Mouse (Mus musculus): ENCODE data around the gene Ugt1a10.
"Not testable (repeated sequence)": the region's sequence is repeated elsewhere in the genome, so short reads cannot be mapped to it uniquely, and the experiment has no call there.

Gene Ugt1a10

GRCm38 (mm10) chr1:88098546-88098945, 43.4 kb downstream of the Ugt1a10 start:
- DNase-seq, result not testable (repeated sequence)

- not testable (repeated sequence) for DNase-seq
Measured at GRCm38 (mm10) chr1:88099691-88100090, 44.5 kb downstream of the Ugt1a10 start.

GRCm38 (mm10) chr1:88103019-88103418, 47.8 kb downstream of the Ugt1a10 start, which contains the start of gene Ugt1a6b:
TSS of gene Ugt1a6b (plus strand) at chr1:88103252.
- DNase-seq, result peak; percentile 43 to 49

GRCm38 (mm10) chr1:88103697-88104468, 48.7 kb downstream of the Ugt1a10 start:
- DNase-seq, result not testable (repeated sequence)

GRCm38 (mm10) chr1:88104667-88105430, 49.7 kb downstream of the Ugt1a10 start:
- no peak for DNase-seq

GRCm38 (mm10) chr1:88105656-88106055, 50.5 kb downstream of the Ugt1a10 start:
- no peak for DNase-seq

- DNase-seq, result not testable (repeated sequence)
Measured at GRCm38 (mm10) chr1:88109027-88109557, 53.9 kb downstream of the Ugt1a10 start.

GRCm38 (mm10) chr1:88109604-88110003, 54.4 kb downstream of the Ugt1a10 start:
- not testable (repeated sequence) for DNase-seq

- not testable (repeated sequence) for DNase-seq
Measured at GRCm38 (mm10) chr1:88112769-88113168, 57.6 kb downstream of the Ugt1a10 start.

GRCm38 (mm10) chr1:88120550-88120949, 65.4 kb downstream of the Ugt1a10 start:
- not testable (repeated sequence) for DNase-seq

GRCm38 (mm10) chr1:88121521-88121920, 66.3 kb downstream of the Ugt1a10 start:
- peak; percentile 33 to 44 for DNase-seq

- not testable (repeated sequence) for DNase-seq
Measured at GRCm38 (mm10) chr1:88125827-88126360, 70.7 kb downstream of the Ugt1a10 start.

GRCm38 (mm10) chr1:88129091-88129490, 73.9 kb downstream of the Ugt1a10 start:
- DNase-seq, result not testable (repeated sequence)

GRCm38 (mm10) chr1:88130223-88130622, 75.0 kb downstream of the Ugt1a10 start:
- not testable (repeated sequence) for DNase-seq

GRCm38 (mm10) chr1:88133908-88134456, 78.8 kb downstream of the Ugt1a10 start:
- no peak for DNase-seq

- DNase-seq, result peak; percentile 53 to 60
Measured at GRCm38 (mm10) chr1:88134457-88135011, 79.3 kb downstream of the Ugt1a10 start, which contains the start of gene Ugt1a6a. TSS of gene Ugt1a6a (plus strand) at chr1:88134809.

- peak in 1 of 2 experiments; percentile 32 for DNase-seq
Measured at GRCm38 (mm10) chr1:88135229-88135904, 80.2 kb downstream of the Ugt1a10 start.

GRCm38 (mm10) chr1:88136646-88137045, 81.5 kb downstream of the Ugt1a10 start:
- no peak for DNase-seq

- DNase-seq, result no peak
Measured at GRCm38 (mm10) chr1:88137264-88137663, 82.1 kb downstream of the Ugt1a10 start.

- DNase-seq, result no peak
Measured at GRCm38 (mm10) chr1:88138145-88138544, 83.0 kb downstream of the Ugt1a10 start.

- DNase-seq, result peak in 1 of 2 experiments; percentile 30
Measured at GRCm38 (mm10) chr1:88140492-88140891, 85.3 kb downstream of the Ugt1a10 start.

All from lung, postnatal 4 days (tissue).